Mouse (Mus musculus) right cerebral cortex, postnatal 25 days (tissue): Measurements from ENCODE around the gene Aox4.

ENCODE experiments used
- DNase-seq: peaks from one replicate; pipeline ENCODE4 v3.0.0; 2022

The Aox4 gene

GRCm38 (mm10) chr1:58253466-58253865 is 43.3 kb downstream of the Aox4 start:
- no peak for DNase-seq

GRCm38 (mm10) chr1:58257195-58257991 is 47.2 kb downstream of the Aox4 start:
- no peak for DNase-seq

- DNase-seq: no peak
Observed at GRCm38 (mm10) chr1:58260311-58260710, 50.1 kb downstream of the Aox4 start.

GRCm38 (mm10) chr1:58268231-58268630 is 58.0 kb downstream of the Aox4 start:
- DNase-seq: no peak

- DNase-seq: peak; percentile 37
Observed at GRCm38 (mm10) chr1:58270807-58271569, 60.8 kb downstream of the Aox4 start.

GRCm38 (mm10) chr1:58275879-58276278 is 65.7 kb downstream of the Aox4 start:
- DNase-seq: no peak

GRCm38 (mm10) chr1:58278026-58278425 is 67.8 kb downstream of the Aox4 start, which contains the start of gene Aox2:
Gene Aox2 (plus strand): TSS chr1:58278326.
- DNase-seq: no peak

- no peak for DNase-seq
Observed at GRCm38 (mm10) chr1:58278513-58278912, 68.3 kb downstream of the Aox4 start.

GRCm38 (mm10) chr1:58280381-58280780 is 70.2 kb downstream of the Aox4 start:
- DNase-seq: no peak

- DNase-seq: no peak
Observed at GRCm38 (mm10) chr1:58280939-58281624, 70.9 kb downstream of the Aox4 start.

- DNase-seq: no peak
Observed at GRCm38 (mm10) chr1:58281625-58281988, 71.4 kb downstream of the Aox4 start.

- DNase-seq: no peak
Observed at GRCm38 (mm10) chr1:58284505-58284904, 74.3 kb downstream of the Aox4 start.

GRCm38 (mm10) chr1:58288091-58288490 is 77.9 kb downstream of the Aox4 start:
- DNase-seq: no peak

- peak; percentile 18 for DNase-seq
Observed at GRCm38 (mm10) chr1:58289863-58290469, 79.8 kb downstream of the Aox4 start.

- no peak for DNase-seq
Observed at GRCm38 (mm10) chr1:58291394-58292300, 81.5 kb downstream of the Aox4 start.

- DNase-seq: no peak
Observed at GRCm38 (mm10) chr1:58294730-58295129, 84.5 kb downstream of the Aox4 start.

- peak; percentile 66 for DNase-seq
Observed at GRCm38 (mm10) chr1:58296278-58296677, 86.1 kb downstream of the Aox4 start.

- DNase-seq: no peak
Observed at GRCm38 (mm10) chr1:58296821-58297220, 86.6 kb downstream of the Aox4 start.

GRCm38 (mm10) chr1:58298347-58298746 is 88.2 kb downstream of the Aox4 start:
- no peak for DNase-seq

GRCm38 (mm10) chr1:58301073-58301472 is 90.9 kb downstream of the Aox4 start:
- DNase-seq: no peak

- no peak for DNase-seq
Observed at GRCm38 (mm10) chr1:58302015-58302414, 91.8 kb downstream of the Aox4 start.

GRCm38 (mm10) chr1:58303009-58303408 is 92.8 kb downstream of the Aox4 start:
- no peak for DNase-seq
